Mouse (Mus musculus) erythroblast, embryonic 14.5 days (primary cell): ENCODE results near the gene Atp5mpl. TPM values are rescaled to one million over a fixed set of nuclear protein-coding genes. Genes with fewer than 3 reads are reported as not detected.
A peak's percentile ranks its signal among the peaks of the same experiment; 100 is the strongest.

ENCODE experiments used
- H3K27me3 ChIP-seq: 2 replicates; pipeline ENCODE4 v1.6.1; 2012; ENCODE audit warnings: inconsistent platforms; ENCODE audit not compliant: control insufficient read depth
- H3K36me3 ChIP-seq: 2 replicates; pipeline ENCODE4 v1.6.1; 2012; ENCODE audit warnings: mild to moderate bottlenecking, inconsistent platforms; ENCODE audit not compliant: control insufficient read depth
- H3K4me1 ChIP-seq: 2 replicates; pipeline ENCODE4 v1.6.1; 2012; ENCODE audit warnings: inconsistent platforms; ENCODE audit not compliant: control insufficient read depth
- H3K4me3 ChIP-seq: replicated peaks from 2 replicates; pipeline ENCODE3; 2012; ENCODE audit warnings: moderate library complexity, mild to moderate bottlenecking, inconsistent platforms
- H3K9me3 ChIP-seq: 2 replicates; pipeline ENCODE4 v1.6.1; 2012; ENCODE audit warnings: low read length, inconsistent platforms, mixed read lengths; ENCODE audit not compliant: control insufficient read depth
- GATA1 ChIP-seq: IDR thresholded peaks from 2 replicates; pipeline ENCODE4 v1.6.1; 2012; ENCODE audit warnings: low read length, inconsistent platforms, mixed read lengths
- TAL1 ChIP-seq: IDR thresholded peaks from 3 replicates; pipeline ENCODE4 v1.6.1; 2012; ENCODE audit warnings: low read length, inconsistent platforms, mixed read lengths
- polyA plus RNA-seq: library from polyadenylated mRNA; stranded (reverse); fragments of >175 nt; gene quantifications from 2 replicates; pipeline ENCODE4 v1.2.3, GENCODE M21; 2012

The Atp5mpl gene
- polyA plus RNA-seq, 1 experiment: 3.3 TPM

DNA sequence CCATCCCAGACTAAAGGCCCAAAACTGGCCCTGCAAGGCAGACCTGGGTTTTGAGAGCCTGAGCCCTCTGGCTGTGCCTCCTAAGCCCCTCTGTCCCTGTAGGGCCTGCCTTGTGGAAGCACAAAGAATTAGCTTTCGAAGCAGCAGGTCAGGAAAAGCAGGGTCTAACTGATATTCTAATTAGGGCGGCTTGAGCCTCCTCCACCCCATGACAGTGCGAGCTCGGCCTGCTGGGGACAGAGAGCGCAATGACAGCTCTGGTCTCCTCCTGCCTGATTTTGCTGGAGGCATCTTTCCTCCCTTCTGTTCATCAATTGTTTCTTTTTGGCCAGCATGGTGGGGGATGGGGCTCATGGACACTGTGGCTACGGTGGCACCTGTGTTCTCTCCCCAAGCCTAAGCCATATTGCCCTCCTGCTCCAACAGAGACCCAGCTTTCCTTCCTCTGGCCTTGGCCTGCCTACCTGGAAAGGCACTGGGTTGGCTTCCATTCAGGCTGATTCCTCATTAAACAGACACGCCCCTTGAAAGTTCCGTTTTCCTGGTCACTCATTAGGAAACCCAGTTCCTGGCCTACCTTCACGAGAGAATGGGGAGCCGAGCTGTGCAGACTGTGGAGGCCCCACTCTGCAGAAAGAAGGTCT, 23.2 kb downstream of the Atp5mpl start:
- peak overlapping the region; percentile 62 for H3K4me3 ChIP-seq
- H3K27me3 ChIP-seq: no peaks in the 10 kb centered on the region
- no peaks in the 10 kb centered on the region for H3K36me3 ChIP-seq
- no peaks in the 10 kb centered on the region for H3K9me3 ChIP-seq
- H3K4me1 ChIP-seq: peaks cover 51% of the 10 kb centered on the region
- TF ChIP-seq TAL1 (no peak), GATA1 (no peak)

- H3K27me3 ChIP-seq: no peaks in the 10 kb centered on the region
- H3K4me1 ChIP-seq: peaks cover 27% of the 10 kb centered on the region
- no peaks in the 10 kb centered on the region for H3K36me3 ChIP-seq
- TF ChIP-seq GATA1 (no peak), TAL1 (no peak)
- no peaks in the 10 kb centered on the region for H3K9me3 ChIP-seq
- no peak overlapping the region for H3K4me3 ChIP-seq
These were observed 28.1 kb downstream of the Atp5mpl start for GRCm38 (mm10) chr12:111938623-111939177.

GRCm38 (mm10) chr12:111936706-111937550, 29.8 kb downstream of the Atp5mpl start:
- no peaks in the 10 kb centered on the region for H3K27me3 ChIP-seq
- no peaks in the 10 kb centered on the region for H3K36me3 ChIP-seq
- H3K4me3 ChIP-seq: no peak overlapping the region
- TF ChIP-seq TAL1 (no peak), GATA1 (no peak)
- H3K4me1 ChIP-seq: peaks cover 22% of the 10 kb centered on the region
- H3K9me3 ChIP-seq: no peaks in the 10 kb centered on the region

- Histone ChIP-seq H3K9me3 (no peaks in the 10 kb centered on the region), H3K4me1 (peaks cover 18% of the 10 kb centered on the region), H3K36me3 (no peaks in the 10 kb centered on the region), H3K4me3 (no peak overlapping the region), H3K27me3 (no peaks in the 10 kb centered on the region)
- TF ChIP-seq GATA1: no peak
- no peak for TF ChIP-seq TAL1
These were observed 32.8 kb downstream of the Atp5mpl start for GRCm38 (mm10) chr12:111933971-111934370.

- TF ChIP-seq TAL1: no peak
- TF ChIP-seq GATA1: no peak
- Histone ChIP-seq H3K27me3 (no peaks in the 10 kb centered on the region), H3K9me3 (no peaks in the 10 kb centered on the region), H3K36me3 (no peaks in the 10 kb centered on the region), H3K4me1 (peaks cover 10% of the 10 kb centered on the region), H3K4me3 (no peak overlapping the region)
These were observed 33.6 kb downstream of the Atp5mpl start for GRCm38 (mm10) chr12:111933032-111933704.

DNA sequence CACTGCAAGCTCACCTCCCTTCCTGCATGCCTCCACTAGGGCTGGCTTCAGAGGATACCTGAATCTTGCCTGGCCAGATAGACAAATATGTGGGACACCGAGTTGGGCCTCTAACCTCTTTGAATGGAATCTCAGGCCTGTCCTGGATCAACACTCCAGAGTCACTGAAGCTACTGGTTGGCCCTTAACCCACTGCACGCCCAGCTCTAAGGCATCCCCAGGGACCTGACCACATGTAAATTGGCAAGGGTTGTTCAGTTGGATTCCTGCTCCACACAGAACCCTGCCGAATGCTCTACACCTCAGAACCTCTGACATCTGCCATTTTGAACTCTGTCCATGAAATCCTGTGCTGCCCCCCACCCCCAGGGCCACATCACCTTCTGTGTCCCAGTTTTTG, 34.3 kb downstream of the Atp5mpl start:
- peaks cover 10% of the 10 kb centered on the region for H3K4me1 ChIP-seq
- no peak overlapping the region for H3K4me3 ChIP-seq
- H3K27me3 ChIP-seq: no peaks in the 10 kb centered on the region
- H3K9me3 ChIP-seq: no peaks in the 10 kb centered on the region
- H3K36me3 ChIP-seq: no peaks in the 10 kb centered on the region
- TF ChIP-seq GATA1 (no peak), TAL1 (no peak)

- Histone ChIP-seq H3K4me1 (peaks cover 7% of the 10 kb centered on the region), H3K27me3 (no peaks in the 10 kb centered on the region), H3K4me3 (no peak overlapping the region)
These were observed 35.3 kb downstream of the Atp5mpl start for GRCm38 (mm10) chr12:111931411-111932025.

GRCm38 (mm10) chr12:111928411-111928966, 38.3 kb downstream of the Atp5mpl start:
- H3K9me3 ChIP-seq: no peaks in the 10 kb centered on the region
- no peak overlapping the region for H3K4me3 ChIP-seq
- no peak for TF ChIP-seq TAL1
- TF ChIP-seq GATA1: no peak

More at GRCm38 (mm10) chr12:111931411-111932025, 35.3 kb downstream of the Atp5mpl start:
- Histone ChIP-seq H3K9me3 (no peaks in the 10 kb centered on the region), H3K36me3 (no peaks in the 10 kb centered on the region)
- TF ChIP-seq TAL1: no peak
- TF ChIP-seq GATA1: no peak

More at GRCm38 (mm10) chr12:111928411-111928966, 38.3 kb downstream of the Atp5mpl start:
- no peaks in the 10 kb centered on the region for H3K36me3 ChIP-seq
- no peaks in the 10 kb centered on the region for H3K27me3 ChIP-seq
- H3K4me1 ChIP-seq: peaks cover 17% of the 10 kb centered on the region
